Mouse (Mus musculus): Measurements from ENCODE around the gene Pml.
"Not testable (repeated sequence)": the region's sequence is repeated elsewhere in the genome, so short reads cannot be mapped to it uniquely, and the experiment has no call there.

The Pml gene

GRCm38 (mm10) chr9:58271551-58271950 is 22.0 kb upstream of the Pml start:
- peak; percentile 37 for DNase-seq (ENCODE audit: low read depth, low spot score)

DNA sequence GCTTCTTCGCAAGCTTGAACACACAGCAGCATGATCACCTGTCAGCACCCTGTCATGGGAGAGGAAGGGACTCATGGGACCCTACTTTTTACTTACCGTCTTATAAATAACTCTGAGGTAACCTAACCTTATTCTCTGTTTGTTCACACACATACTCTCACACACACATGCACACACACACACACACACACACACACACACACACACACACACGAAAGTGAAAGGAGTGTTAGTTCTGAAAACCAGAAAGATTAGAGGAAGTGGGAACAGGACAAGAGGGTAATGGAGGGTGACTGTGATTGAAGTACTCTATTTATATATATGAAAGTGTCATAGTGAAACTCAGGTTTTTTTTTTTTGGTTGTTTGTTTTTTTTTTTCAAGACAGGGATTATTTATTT is 21.5 kb upstream of the Pml start:
- no peak for DNase-seq (ENCODE audit: low read depth, low spot score)

DNA sequence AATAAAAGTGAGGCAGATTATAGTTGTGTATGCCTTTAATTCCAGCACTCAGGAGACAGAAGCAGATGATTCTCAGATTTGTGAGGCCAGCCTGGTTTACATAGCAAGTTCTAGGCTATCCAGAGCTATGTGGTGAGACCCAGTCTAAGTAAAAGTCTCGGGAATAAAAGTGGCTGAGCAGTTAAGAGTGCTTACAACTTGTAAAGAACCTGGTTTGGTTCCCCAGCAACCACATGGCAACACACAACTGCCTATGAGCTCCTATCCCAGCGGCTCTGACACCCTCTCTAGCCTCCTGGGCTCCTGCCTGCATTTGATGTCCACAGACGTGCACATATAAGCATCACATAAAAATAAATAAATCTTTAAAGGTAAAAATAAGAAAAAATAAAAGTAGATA is 20.5 kb upstream of the Pml start:
- no peak for DNase-seq (ENCODE audit: low read depth, low spot score)

- DNase-seq (ENCODE audit: low read depth, low spot score), result peak; percentile 91
These were observed 19.1 kb upstream of the Pml start for GRCm38 (mm10) chr9:58268384-58269313.

DNA sequence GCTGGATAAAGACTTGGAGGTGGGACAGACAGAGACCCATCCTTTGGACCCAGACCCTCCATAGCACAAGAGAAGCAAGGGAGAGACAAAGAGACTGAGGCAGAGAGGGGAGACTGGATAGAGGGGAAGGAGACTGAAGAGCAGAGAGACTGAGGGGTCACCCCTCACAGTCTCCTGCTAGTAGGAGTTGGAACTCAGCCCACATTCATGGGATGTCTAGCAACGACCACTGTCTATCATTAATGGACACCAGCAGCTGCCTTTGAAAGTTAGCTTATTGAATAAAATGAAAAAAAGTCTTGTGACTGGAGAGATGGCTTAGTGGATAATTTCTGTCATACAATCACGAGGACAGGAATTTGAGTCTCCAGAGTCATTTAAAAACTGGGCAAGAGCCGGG is 17.5 kb upstream of the Pml start:
- DNase-seq (ENCODE audit: low read depth, low spot score), result no peak

GRCm38 (mm10) chr9:58266571-58267011 is 17.0 kb upstream of the Pml start:
- peak; percentile 53 for DNase-seq (ENCODE audit: low read depth, low spot score)

- DNase-seq (ENCODE audit: low read depth, low spot score), result no peak
These were observed 15.8 kb upstream of the Pml start for GRCm38 (mm10) chr9:58265368-58265767.

DNA sequence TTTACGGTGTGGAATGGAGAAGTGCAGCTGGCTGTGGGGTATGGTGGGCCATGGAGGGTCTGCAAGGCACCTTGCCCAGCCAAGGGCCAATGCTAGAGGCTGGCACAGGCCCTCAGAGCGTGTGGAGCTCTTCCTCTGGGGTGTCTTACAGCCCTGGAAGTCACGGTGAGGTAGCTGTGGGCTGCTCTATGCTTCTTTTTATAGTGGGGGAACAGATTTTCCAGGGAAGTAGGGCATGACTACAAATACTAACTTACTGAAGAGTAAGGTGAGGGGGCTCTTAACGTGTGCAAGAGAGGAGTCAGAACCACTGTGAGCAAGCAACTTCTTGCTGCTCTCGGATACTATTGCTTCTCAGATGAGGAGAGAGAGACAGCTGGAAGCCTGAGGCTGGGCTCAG is 12.9 kb upstream of the Pml start:
- no peak for DNase-seq (ENCODE audit: low read depth, low spot score)

DNA sequence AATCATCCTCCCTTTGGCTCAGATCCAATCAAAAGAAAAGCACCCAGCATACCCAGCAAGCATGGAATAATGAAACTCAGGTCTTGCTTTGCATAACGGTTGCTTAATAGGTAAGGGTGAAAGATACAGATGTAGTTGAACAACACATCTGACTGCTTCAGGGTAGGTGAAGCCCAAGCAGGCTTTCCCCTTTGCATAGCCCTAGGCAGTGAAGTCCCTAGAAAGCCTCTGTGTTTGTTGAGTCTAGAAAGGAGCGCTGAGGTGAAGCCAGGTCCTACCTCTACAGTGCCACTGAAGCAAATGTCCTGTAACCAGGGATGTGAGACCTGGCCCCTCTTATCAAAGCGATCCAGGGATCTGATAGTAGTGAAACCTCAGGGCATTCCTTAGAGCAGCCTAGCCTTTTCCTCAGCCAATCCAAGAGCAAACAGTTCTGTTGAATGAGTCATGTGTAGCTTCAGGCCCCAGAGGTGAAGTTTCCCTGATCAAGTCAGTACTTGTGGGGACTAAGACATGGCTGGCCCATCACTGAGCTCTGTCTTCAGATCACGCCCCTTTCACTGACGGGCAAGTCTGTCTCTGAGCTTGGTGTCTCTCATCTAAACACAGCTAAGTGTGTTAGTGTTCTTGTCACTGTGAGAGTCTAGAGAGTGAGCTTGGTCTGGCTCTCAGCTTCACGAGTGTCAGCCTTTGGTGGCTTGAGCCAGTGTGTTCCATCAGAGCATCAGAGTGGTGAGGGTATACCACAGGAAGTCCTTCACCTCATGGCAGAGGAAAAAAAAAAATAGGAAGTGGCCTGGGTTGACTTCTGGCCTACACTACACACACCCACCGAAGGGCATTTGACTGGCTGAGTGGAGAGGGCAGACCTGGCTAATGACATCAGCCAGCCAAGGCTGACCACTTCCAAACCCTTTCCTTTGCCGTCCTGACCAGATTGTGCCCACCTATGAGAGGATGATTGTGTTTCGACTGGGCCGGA is 6.4 kb upstream of the Pml start:
- DNase-seq (ENCODE audit: low read depth, low spot score), result peak; percentile 48

DNA sequence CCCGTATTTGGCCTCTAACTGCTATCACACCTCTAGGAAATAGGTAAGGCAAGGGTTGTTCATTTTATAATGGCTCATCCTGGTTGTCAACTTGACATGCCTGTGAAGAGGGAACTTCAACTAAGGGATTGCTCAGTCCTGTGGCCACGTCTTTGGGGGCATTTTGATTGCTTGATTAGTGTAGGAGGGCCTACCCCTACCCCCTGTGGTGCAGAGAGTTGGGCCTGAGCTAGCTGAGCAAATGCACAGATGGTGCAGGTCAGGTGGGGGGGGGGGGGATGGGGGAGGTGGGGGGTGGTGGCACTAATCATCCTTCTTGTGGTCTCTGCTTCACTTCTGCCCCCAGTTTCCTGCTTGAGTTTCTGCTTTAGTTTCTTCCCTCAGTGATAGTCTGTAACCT is 5.5 kb upstream of the Pml start:
- no peak for DNase-seq (ENCODE audit: low read depth, low spot score)

- DNase-seq (ENCODE audit: low read depth, low spot score), result not testable (repeated sequence)
These were observed 4.2 kb upstream of the Pml start for GRCm38 (mm10) chr9:58253805-58254122.

GRCm38 (mm10) chr9:58253033-58253804 is 3.6 kb upstream of the Pml start, which contains the start of gene Stoml1:
TSS of gene Stoml1 (plus strand) at chr9:58253164.
- DNase-seq (ENCODE audit: low read depth, low spot score), result peak; percentile 98

- DNase-seq (ENCODE audit: low read depth, low spot score), result not testable (repeated sequence)
These were observed 1.1 kb upstream of the Pml start for GRCm38 (mm10) chr9:58250730-58251129.

DNA sequence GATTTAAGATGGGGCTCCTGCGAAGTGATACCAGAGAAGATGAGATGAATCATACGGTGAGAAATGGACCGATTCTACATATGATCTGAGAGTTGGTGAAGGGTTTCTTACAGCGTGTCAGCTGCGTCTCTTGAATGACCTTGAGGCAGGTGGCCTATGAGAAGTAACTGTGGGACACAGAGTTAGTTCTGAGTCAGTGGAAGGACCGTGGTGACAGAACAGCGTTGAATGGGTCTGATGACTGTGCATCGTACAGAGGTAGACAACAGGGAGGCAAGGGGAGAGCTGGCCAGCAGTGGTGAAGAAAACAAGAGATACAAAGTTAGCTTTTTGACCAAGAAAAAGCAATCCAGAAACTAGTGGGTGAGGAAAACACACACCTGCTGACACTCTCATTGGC is 736 bp upstream of the Pml start:
- DNase-seq (ENCODE audit: low read depth, low spot score), result no peak

- peak; percentile 42 for DNase-seq (ENCODE audit: low read depth, low spot score)
These were observed 706 bp downstream of the Pml start for GRCm38 (mm10) chr9:58248746-58249413.

GRCm38 (mm10) chr9:58247064-58247759 is 2.4 kb downstream of the Pml start:
- DNase-seq (ENCODE audit: low read depth, low spot score), result peak; percentile 93

GRCm38 (mm10) chr9:58246083-58246591 is 3.4 kb downstream of the Pml start:
- DNase-seq (ENCODE audit: low read depth, low spot score), result peak; percentile 11

- no peak for DNase-seq (ENCODE audit: low read depth, low spot score)
These were observed 5.9 kb downstream of the Pml start for GRCm38 (mm10) chr9:58243696-58244095.

DNA sequence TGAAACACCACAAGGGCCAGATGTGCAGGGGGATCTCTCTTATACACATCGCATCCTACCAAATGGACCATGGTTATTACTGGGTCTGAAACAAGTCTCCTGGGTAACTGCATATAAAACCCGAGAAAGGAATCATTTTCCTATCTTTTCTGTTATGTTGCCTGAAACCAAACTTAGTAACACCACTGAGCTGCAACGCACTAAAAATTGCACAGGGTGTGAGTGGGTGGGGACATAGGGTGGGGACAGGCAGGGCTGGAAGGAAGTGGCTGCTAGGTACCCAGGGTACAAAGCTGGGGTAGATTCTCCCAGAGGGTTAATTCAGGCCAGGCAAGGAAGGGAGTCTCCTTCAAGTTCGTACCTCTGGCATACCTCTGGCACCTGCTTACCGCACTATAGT is 6.9 kb downstream of the Pml start:
- no peak for DNase-seq (ENCODE audit: low read depth, low spot score)

All from 3T3-L1 (cell line).